Mouse (Mus musculus) forebrain, embryonic 11.5 days (tissue): ENCODE data around the gene Mpped2. TPM values are rescaled to one million over a fixed set of nuclear protein-coding genes. Genes with fewer than 3 reads are reported as not detected.

Experiments used
- ATAC-seq: fragments of 200-750 bp; cut with Nextera tagmentation; replicated peaks from 2 replicates; pipeline ENCODE4 v1.8.0; 2017; ENCODE audit warnings: moderate TSS enrichment; ENCODE audit not compliant: low FRiP score
- DNase-seq: peaks from one replicate; pipeline ENCODE4 v3.0.0-alpha.2; 2017; ENCODE audit warnings: low spot score
- H3K27ac ChIP-seq: fragments of 300-500 bp; sonication (generic); 2 replicates; pipeline ENCODE4 v1.5.1; 2014; ENCODE audit warnings: low read depth, low read length
- H3K27me3 ChIP-seq: fragments of 300-500 bp; sonication (generic); 2 replicates; pipeline ENCODE4 v1.6.1; 2014; ENCODE audit warnings: mild to moderate bottlenecking, low read length, mixed read lengths; ENCODE audit not compliant: control insufficient read depth, insufficient read depth
- H3K36me3 ChIP-seq: fragments of 300-500 bp; sonication (generic); 2 replicates; pipeline ENCODE4 v1.6.1; 2014; ENCODE audit warnings: mild to moderate bottlenecking, low read length, moderate library complexity, mixed read lengths; ENCODE audit not compliant: control insufficient read depth, insufficient read depth
- H3K4me1 ChIP-seq: fragments of 300-500 bp; sonication (generic); replicated peaks from 2 replicates; pipeline ENCODE4 v1.6.1; 2014; ENCODE audit warnings: low read length, mixed read lengths; ENCODE audit not compliant: control insufficient read depth, insufficient read depth
- H3K4me2 ChIP-seq: fragments of 300-500 bp; sonication (generic); 2 replicates; pipeline ENCODE4 v1.6.1; 2014; ENCODE audit warnings: low read depth, mild to moderate bottlenecking, low read length, moderate library complexity, mixed read lengths; ENCODE audit not compliant: severe bottlenecking
- H3K4me3 ChIP-seq: fragments of 300-500 bp; sonication (generic); 2 replicates; pipeline ENCODE4 v1.5.1; 2014; ENCODE audit warnings: low read depth, low read length
- H3K9ac ChIP-seq: fragments of 300-500 bp; sonication (generic); 2 replicates; pipeline ENCODE4 v1.6.1; 2014; ENCODE audit warnings: low read length
- H3K9me3 ChIP-seq: fragments of 300-500 bp; sonication (generic); 2 replicates; pipeline ENCODE4 v1.6.1; 2016; ENCODE audit warnings: low read length, mixed read lengths; ENCODE audit not compliant: control insufficient read depth
- WGBS: fragments of 180-500 bp; shearing (Covaris S2); extraction: QIAGEN DNeasy Blood & Tissue Kit; methylation state at CpG from one replicate; pipeline ENCODE4 v1.1.7; 2014; 5-methylcytosine and 5-hydroxymethylcytosine counted together
- polyA plus RNA-seq: library from polyadenylated mRNA; unstranded; fragments of >200 nt; fragmentation: Nextera tagmentation; extraction: Ambion mirVana; gene quantifications from 2 replicates; pipeline ENCODE4 v1.2.1, GENCODE M21; 2014

Mpped2 gene
- polyA plus RNA-seq, 1 experiment from 2014 or later, result 102 TPM

DNA sequence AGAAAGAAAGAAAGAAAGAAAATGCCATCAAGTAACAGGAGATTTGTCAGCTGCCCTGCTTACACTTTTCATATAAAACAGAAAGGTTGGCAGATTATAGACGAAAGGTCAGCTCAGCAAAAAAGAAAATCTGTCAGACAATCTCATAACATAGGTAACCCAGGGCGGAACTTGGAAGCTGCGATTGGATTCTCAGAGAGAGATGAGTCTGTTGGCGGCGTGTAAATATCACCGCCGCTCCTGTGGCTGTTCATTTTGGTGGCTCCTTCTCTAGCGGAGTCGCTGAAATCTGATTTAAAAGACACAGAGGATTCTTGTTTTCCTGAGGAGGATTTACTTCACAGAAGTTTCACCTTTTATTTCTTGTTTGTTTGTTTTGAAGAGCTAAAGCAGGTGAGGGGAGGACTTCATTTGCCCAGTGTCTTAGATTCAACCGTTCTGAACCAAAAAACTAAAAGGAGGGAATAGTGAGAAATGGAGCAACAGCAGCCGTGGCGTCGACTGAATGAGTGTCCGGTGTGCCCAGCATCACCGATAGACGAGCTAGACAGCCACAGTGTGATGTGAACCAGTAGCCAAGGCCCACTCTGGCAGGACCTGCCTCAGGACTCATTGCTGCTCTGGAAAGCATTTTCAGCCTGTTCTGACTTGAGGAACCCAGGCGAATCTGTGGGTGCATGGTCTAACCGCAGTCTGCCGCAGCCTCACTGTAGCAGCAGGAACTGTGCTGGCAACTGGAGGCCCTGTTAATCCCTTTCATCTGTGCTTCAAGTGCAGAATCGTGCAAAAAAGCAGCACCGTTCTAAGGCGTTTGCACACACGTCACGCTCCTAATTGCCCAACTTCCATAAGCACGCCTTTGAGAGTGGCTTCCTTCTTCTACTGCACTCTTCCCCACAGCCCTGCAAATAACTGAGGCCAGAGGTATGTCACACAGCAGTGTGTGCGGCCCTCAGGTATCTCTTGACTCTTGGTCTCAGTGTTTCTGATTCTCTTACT lies 88.4 kb downstream of the Mpped2 start:
- 79% methylated on average over 26 of the region's 26 CpGs for WGBS
- no peaks in the 10 kb centered on the region for H3K27me3 ChIP-seq
- H3K9ac ChIP-seq, result no peak overlapping the region
- ATAC-seq (no peak), DNase-seq (no peak)
- H3K4me2 ChIP-seq, result no peak overlapping the region
- H3K4me3 ChIP-seq, result no peak overlapping the region
- H3K4me1 ChIP-seq, result no peaks in the 10 kb centered on the region; the same call in 1 of the 2 replicates
- no peak overlapping the region for H3K27ac ChIP-seq
- H3K36me3 ChIP-seq, result no peaks in the 10 kb centered on the region; the same call in 1 of the 2 replicates
- H3K9me3 ChIP-seq, result no peaks in the 10 kb centered on the region

DNA sequence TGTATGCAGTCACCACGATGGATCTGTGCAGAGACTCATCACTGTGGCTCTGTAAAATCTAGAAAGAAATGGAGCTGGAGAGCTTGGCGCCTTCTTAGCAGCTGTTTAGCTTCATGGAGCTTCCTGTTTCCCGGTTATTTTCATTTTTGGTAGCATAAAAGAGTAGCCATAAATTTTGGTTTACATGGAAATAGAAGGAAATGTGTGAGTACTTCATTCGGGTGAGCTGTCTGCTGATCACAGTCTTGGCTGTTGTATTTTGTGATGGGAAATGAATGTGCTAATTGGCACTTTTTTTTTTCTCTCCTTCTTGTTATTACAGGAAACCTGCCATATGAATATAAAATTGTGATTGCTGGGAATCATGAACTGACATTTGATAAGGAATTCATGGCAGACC lies 90.2 kb downstream of the Mpped2 start:
- Histone ChIP-seq H3K27ac (no peak overlapping the region), H3K4me1 (no peaks in the 10 kb centered on the region; the same call in 1 of the 2 replicates), H3K4me2 (no peak overlapping the region), H3K36me3 (no peaks in the 10 kb centered on the region; the same call in 1 of the 2 replicates), H3K4me3 (no peak overlapping the region), H3K9ac (no peak overlapping the region), H3K9me3 (no peaks in the 10 kb centered on the region), H3K27me3 (no peaks in the 10 kb centered on the region)
- ATAC-seq (no peak), DNase-seq (no peak)
- 85% methylated on average over 4 of the region's 4 CpGs for WGBS

DNA sequence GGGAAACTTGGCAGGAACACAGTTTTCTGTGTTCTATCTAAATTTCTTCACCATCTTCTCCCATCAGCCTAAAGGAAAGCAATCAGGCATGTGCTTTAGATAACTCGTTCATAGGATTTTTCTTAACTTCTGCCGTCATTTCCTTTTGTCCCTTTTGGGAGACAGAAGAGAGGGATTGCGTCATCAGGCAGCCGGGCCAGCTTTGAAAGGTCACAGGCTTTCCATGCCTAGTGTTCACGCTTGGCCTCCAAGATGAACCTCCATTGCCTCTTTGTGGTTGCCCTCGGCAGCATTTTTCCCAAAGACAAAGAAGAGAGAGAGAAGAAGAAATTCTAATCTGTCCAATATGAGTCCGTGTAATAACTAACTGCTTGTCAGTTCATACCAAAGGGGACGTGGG lies 95.0 kb downstream of the Mpped2 start:
- H3K4me3 ChIP-seq, result no peak overlapping the region
- no peak overlapping the region for H3K4me2 ChIP-seq
- ATAC-seq (no peak), DNase-seq (no peak)
- H3K9me3 ChIP-seq, result no peaks in the 10 kb centered on the region
- WGBS, result 33% methylated on average over 8 of the region's 8 CpGs
- H3K36me3 ChIP-seq, result no peaks in the 10 kb centered on the region; the same call in 1 of the 2 replicates
- no peaks in the 10 kb centered on the region for H3K27me3 ChIP-seq
- H3K27ac ChIP-seq, result no peak overlapping the region
- H3K4me1 ChIP-seq, result no peaks in the 10 kb centered on the region; the same call in 1 of the 2 replicates
- no peak overlapping the region for H3K9ac ChIP-seq

DNA sequence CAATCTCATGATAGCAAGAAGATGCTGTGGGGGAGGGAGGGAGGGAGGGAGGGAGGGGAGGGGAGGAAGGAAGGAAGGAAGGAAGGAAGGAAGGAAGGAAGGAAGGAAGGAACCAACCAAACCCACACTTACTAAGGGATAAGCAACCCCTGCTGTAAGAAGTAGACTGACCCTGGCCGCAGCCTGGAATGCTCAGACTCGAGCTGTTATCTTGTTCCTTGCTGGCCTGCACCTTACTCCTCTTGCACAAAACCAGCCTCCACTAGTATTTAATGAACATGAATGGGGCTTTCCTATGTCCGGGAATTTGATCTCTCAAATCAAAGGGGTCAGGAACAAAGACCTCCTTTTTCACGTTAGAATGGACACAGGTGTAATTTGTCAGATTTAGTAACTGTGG lies 95.5 kb downstream of the Mpped2 start:
- 35% methylated on average over 4 of the region's 4 CpGs for WGBS
- H3K27me3 ChIP-seq, result no peaks in the 10 kb centered on the region
- H3K9ac ChIP-seq, result no peak overlapping the region
- H3K27ac ChIP-seq, result no peak overlapping the region
- no peaks in the 10 kb centered on the region; the same call in 1 of the 2 replicates for H3K4me1 ChIP-seq
- no peak overlapping the region for H3K4me2 ChIP-seq
- no peaks in the 10 kb centered on the region; the same call in 1 of the 2 replicates for H3K36me3 ChIP-seq
- DNase-seq (no peak), ATAC-seq (no peak)
- no peaks in the 10 kb centered on the region for H3K9me3 ChIP-seq
- H3K4me3 ChIP-seq, result no peak overlapping the region

DNA sequence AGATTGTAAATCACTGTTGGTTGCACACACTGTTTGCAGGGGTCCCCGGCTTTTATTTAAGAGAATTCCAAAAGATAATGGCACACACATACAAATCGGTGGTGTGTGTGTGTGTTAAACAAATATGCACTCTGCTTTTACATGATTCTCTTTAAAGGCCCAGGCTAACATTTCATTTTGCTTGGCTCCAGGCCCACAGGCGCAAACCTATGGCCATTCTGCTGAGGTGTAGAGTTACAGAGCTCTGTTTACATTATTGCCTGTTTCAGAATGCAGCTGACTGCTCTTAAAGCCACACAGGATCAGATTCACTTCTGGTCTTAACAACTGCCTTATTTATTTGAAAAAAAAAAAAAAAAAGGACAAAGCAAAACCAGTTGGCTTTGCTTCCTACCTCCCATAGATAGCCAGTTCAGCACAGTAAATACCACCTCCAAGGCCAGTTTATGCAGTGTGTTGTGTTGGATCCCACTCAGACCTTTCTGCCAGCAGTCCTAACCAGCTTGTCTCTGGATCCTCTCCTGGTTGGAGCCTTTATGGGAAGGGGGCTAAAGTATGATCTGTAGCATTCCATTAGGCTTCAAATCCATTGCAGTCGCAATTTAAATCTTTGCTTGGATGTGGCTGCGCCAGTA lies 96.7 kb downstream of the Mpped2 start:
- no peaks in the 10 kb centered on the region; the same call in 1 of the 2 replicates for H3K36me3 ChIP-seq
- no peak for ATAC-seq

DNA sequence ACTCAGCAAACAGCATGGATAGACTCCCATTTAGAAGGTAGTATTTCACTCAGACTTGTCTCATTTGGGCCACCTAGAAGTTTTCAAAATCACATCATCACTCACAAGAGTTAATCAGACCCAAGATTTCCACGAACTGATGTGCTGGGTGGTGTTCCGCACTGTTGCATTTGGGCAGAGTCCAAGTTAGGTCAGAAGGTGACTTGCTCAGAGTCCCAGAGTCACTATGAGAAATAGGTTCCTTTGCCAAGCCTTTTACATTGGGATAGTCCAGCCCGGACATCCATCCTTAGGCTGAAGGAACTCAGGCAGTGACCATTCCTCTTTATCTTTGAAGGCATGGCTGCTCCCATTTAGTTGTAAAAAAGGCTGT lies 97.2 kb downstream of the Mpped2 start:
- Histone ChIP-seq H3K4me1 (no peaks in the 10 kb centered on the region; the same call in 1 of the 2 replicates), H3K27me3 (no peaks in the 10 kb centered on the region), H3K27ac (no peak overlapping the region), H3K9ac (no peak overlapping the region), H3K9me3 (no peaks in the 10 kb centered on the region), H3K4me3 (no peak overlapping the region), H3K4me2 (no peak overlapping the region), H3K36me3 (no peaks in the 10 kb centered on the region)
- 75% methylated on average over 3 of the region's 3 CpGs for WGBS
- no peak for DNase-seq
- ATAC-seq, result no peak

More for the DNA sequence above, 96.7 kb downstream of the Mpped2 start:
- no peak overlapping the region for H3K4me2 ChIP-seq
- no peak for DNase-seq
- no peak overlapping the region for H3K4me3 ChIP-seq
- WGBS, result 65% methylated on average over 5 of the region's 5 CpGs
- no peaks in the 10 kb centered on the region for H3K9me3 ChIP-seq
- no peaks in the 10 kb centered on the region for H3K27me3 ChIP-seq
- no peak overlapping the region for H3K9ac ChIP-seq
- no peaks in the 10 kb centered on the region; the same call in 1 of the 2 replicates for H3K4me1 ChIP-seq
- no peak overlapping the region for H3K27ac ChIP-seq

DNA sequence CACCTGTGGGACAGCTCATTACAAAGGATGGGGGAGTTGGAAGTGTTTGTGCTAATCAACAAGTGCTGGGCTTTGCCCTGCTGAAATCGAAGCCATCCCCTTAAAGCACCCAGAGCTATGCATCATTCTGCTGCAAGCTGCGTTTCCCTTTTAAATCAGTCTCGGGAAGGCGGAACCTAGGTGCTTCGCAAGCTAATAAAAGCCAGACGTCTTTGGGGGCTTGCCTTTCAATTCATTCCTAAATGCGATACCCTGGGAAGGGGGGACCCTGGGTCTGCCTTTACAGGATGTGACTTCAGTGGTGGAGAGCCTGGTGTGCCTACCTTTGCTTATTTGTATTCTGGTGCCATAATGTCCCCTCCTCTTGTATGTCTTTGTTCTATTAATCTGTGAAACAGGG lies 103.2 kb downstream of the Mpped2 start:
- Histone ChIP-seq H3K4me2 (peak overlapping the region; percentile 27; the same call in 1 of the 2 replicates), H3K4me3 (no peak overlapping the region), H3K27me3 (peaks cover 3% of the 10 kb centered on the region; the same call in 1 of the 2 replicates), H3K9ac (no peak overlapping the region), H3K27ac (peak overlapping the region; percentile 75), H3K4me1 (peaks cover 21% of the 10 kb centered on the region), H3K36me3 (no peaks in the 10 kb centered on the region), H3K9me3 (no peaks in the 10 kb centered on the region)
- DNase-seq (peak; percentile 60), ATAC-seq (peak; percentile 43)
- WGBS, result 4% methylated on average over 7 of the region's 7 CpGs

DNA sequence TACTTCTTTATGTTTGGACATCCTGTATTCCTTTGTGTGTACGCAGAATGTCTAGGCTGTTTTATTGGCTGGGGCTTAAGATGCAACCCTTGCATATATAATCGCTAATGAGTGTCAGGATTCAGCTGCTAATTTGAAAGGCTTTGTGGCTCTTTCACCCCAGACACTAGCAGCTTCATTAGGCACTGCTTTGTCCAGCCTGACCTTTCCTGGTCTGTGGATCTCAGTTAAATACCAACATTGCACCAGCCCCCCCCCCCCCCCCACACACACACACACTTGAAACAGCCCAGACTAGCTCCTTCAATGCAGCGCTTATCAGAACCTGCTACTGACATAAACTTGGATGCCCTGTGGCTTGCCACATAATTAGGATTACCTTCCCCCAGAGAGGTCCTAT lies 104.8 kb downstream of the Mpped2 start:
- WGBS, result 10% methylated on average over 3 of the region's 3 CpGs
- Histone ChIP-seq H3K9ac (no peak overlapping the region), H3K9me3 (no peaks in the 10 kb centered on the region), H3K27ac (no peak overlapping the region), H3K27me3 (peaks cover 3% of the 10 kb centered on the region; the same call in 1 of the 2 replicates), H3K4me3 (no peak overlapping the region), H3K4me1 (peaks cover 21% of the 10 kb centered on the region), H3K36me3 (no peaks in the 10 kb centered on the region), H3K4me2 (0 out of 2 replicates have a peak overlapping the region, but pooled peaks have one; percentile 9)
- DNase-seq (peak; percentile 61), ATAC-seq (peak; percentile 83)
